Mouse (Mus musculus): ENCODE data around the gene Spata33. TPM values are rescaled to one million over a fixed set of nuclear protein-coding genes. Genes with fewer than 3 reads are reported as not detected.
"Not testable (repeated sequence)": the region's sequence is repeated elsewhere in the genome, so short reads cannot be mapped to it uniquely, and the experiment has no call there.

The Spata33 gene
- total and polyA plus RNA-seq, 3 experiments = 1.2 to 1.4 TPM; not detected in 1

GRCm38 (mm10) chr8:123197016-123197415 lies 15.6 kb upstream of the Spata33 start:
- H3K27ac ChIP-seq (ENCODE audit: control insufficient read depth, low read depth, low read length); H3K36me3 ChIP-seq (ENCODE audit: control insufficient read depth in 1 of 2, insufficient read depth in 2 of 2, low read length in 2 of 2); H3K79me2 ChIP-seq (ENCODE audit: control insufficient read depth, insufficient read depth, low read length, poor library complexity); H3K4me1 ChIP-seq (ENCODE audit: control insufficient read depth in 1 of 2, insufficient read depth in 2 of 2, low read length in 2 of 2); H3K27me3 ChIP-seq (ENCODE audit: control insufficient read depth in 1 of 2, insufficient read depth in 2 of 2, low read length in 2 of 2); H3K9ac ChIP-seq (ENCODE audit: control insufficient read depth, low read depth, low read length, poor library complexity, severe bottlenecking); H3K9me3 ChIP-seq (replicated peaks; ENCODE audit: insufficient read depth, low read length): not testable (repeated sequence)
- peak; percentile 39; the same call in 1 of the 2 replicates for TF ChIP-seq GATA1 (IDR thresholded peaks at IDR 0.05; ENCODE audit: low read depth, low read length)
- H3K4me3 ChIP-seq (ENCODE audit: control insufficient read depth in 1 of 2, insufficient read depth in 1 of 2, low read depth in 2 of 2, low read length in 2 of 2) = peak overlapping the region in 1 of 2 experiments; percentile 66; a peak in 2 of 4 replicates
- peak; percentile 79 for DNase-seq (ENCODE audit: low read depth, low spot score)

DNA sequence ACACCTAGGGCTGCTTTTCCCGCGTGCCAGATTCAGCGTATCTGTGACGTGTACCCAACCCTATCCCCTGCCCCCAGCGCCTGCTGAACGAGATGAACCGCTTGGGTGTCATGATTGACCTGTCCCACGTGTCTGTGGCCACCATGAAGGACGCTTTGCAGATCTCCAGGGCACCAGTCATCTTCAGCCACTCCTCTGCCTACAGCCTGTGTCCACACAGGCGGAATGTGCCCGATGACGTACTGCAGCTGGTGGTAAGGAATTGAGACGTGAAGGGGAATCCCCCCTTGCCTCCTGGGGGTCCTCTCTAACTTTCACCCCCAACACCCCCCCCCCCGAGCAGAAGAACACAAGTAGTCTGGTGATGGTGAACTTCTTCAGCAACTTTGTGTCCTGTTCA lies 12.8 kb upstream of the Spata33 start:
- Histone ChIP-seq H3K79me2 (ENCODE audit: control insufficient read depth, insufficient read depth, low read length, poor library complexity) (no peaks in the 10 kb centered on the region), H3K9me3 (replicated peaks; ENCODE audit: insufficient read depth, low read length) (no peaks in the 10 kb centered on the region), H3K27me3 (ENCODE audit: control insufficient read depth in 1 of 2, insufficient read depth in 2 of 2, low read length in 2 of 2) (no peaks in the 10 kb centered on the region), H3K4me1 (ENCODE audit: control insufficient read depth in 1 of 2, insufficient read depth in 2 of 2, low read length in 2 of 2) (peaks cover 0 to 3% of the 10 kb centered on the region in 2 experiments; a peak in 2 of 4 replicates), H3K9ac (ENCODE audit: control insufficient read depth, low read depth, low read length, poor library complexity, severe bottlenecking) (no peak overlapping the region), H3K4me3 (ENCODE audit: control insufficient read depth in 1 of 2, insufficient read depth in 1 of 2, low read depth in 2 of 2, low read length in 2 of 2) (no peak overlapping the region), H3K36me3 (ENCODE audit: control insufficient read depth in 1 of 2, insufficient read depth in 2 of 2, low read length in 2 of 2) (no peaks in the 10 kb centered on the region), H3K27ac (ENCODE audit: control insufficient read depth, low read depth, low read length) (no peak overlapping the region)
- TF ChIP-seq MAZ (IDR thresholded peaks at IDR 0.05; ENCODE audit: low read depth, low read length) (no peak), MYC (IDR thresholded peaks at IDR 0.05; ENCODE audit: low read depth, low read length) (no peak), CHD2 (IDR thresholded peaks at IDR 0.05; ENCODE audit: low read length) (no peak), E2F4 (IDR thresholded peaks at IDR 0.05; ENCODE audit: borderline replicate concordance, low read depth, low read length) (no peak), ZKSCAN1 (IDR thresholded peaks at IDR 0.05; ENCODE audit: low read depth, low read length) (no peak), KAT2A (conservative IDR thresholded peaks at IDR 0.05; ENCODE audit: low read depth, low read length) (no peak), EP300 (IDR thresholded peaks at IDR 0.05; ENCODE audit: low read depth in 1 of 2, low read length in 2 of 2) (no peak), TCF12 (IDR thresholded peaks at IDR 0.05; ENCODE audit: low read depth, low read length) (no peak), JUND (IDR thresholded peaks at IDR 0.05; ENCODE audit: low read depth, low read length) (no peak), MXI1 (IDR thresholded peaks at IDR 0.05; ENCODE audit: low read depth, low read length) (no peak), ZC3H11A (IDR thresholded peaks at IDR 0.05; ENCODE audit: low read depth, low read length) (no peak), GATA1 (IDR thresholded peaks at IDR 0.05; ENCODE audit: low read depth, low read length) (no peak), MAFK (IDR thresholded peaks at IDR 0.05; ENCODE audit: borderline replicate concordance, low read depth, low read length) (no peak), POLR2AphosphoS2 (IDR thresholded peaks at IDR 0.05; ENCODE audit: low read length) (no peak), UBTF (IDR thresholded peaks at IDR 0.05; ENCODE audit: borderline replicate concordance, insufficient read depth, low read depth, low read length) (no peak)
- no peak for DNase-seq (ENCODE audit: low read depth, low spot score)

DNA sequence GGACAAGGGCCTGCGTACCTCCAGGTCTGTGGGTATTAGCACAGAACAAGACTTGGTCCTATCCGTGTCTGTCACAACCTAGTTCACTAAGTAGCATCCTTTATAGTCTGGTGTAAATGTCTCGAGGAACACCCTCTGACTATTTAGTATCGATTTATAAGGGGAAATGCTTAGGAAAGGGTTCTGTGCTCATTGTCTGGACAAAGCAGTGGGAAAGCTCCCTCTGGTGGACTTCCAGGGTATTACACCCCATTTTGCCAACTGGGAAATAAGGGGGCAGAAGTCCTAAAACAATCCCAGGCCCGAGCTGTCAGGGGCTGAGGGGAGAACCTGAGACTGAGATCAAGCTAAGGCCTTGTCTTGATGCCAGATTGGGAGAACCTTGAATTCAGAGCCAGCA lies 10.3 kb upstream of the Spata33 start:
- H3K79me2 ChIP-seq (ENCODE audit: control insufficient read depth, insufficient read depth, low read length, poor library complexity) = no peaks in the 10 kb centered on the region
- peaks cover 0 to under 1% of the 10 kb centered on the region in 2 experiments; a peak in 2 of 4 replicates for H3K4me1 ChIP-seq (ENCODE audit: control insufficient read depth in 1 of 2, insufficient read depth in 2 of 2, low read length in 2 of 2)
- no peak overlapping the region for H3K4me3 ChIP-seq (ENCODE audit: control insufficient read depth in 1 of 2, insufficient read depth in 1 of 2, low read depth in 2 of 2, low read length in 2 of 2)
- H3K36me3 ChIP-seq (ENCODE audit: control insufficient read depth in 1 of 2, insufficient read depth in 2 of 2, low read length in 2 of 2) = no peaks in the 10 kb centered on the region
- no peak overlapping the region for H3K27ac ChIP-seq (ENCODE audit: control insufficient read depth, low read depth, low read length)
- no peaks in the 10 kb centered on the region for H3K27me3 ChIP-seq (ENCODE audit: control insufficient read depth in 1 of 2, insufficient read depth in 2 of 2, low read length in 2 of 2)
- DNase-seq (ENCODE audit: low read depth, low spot score) = peak; percentile 78
- no peak overlapping the region for H3K9ac ChIP-seq (ENCODE audit: control insufficient read depth, low read depth, low read length, poor library complexity, severe bottlenecking)
- no peaks in the 10 kb centered on the region for H3K9me3 ChIP-seq (replicated peaks; ENCODE audit: insufficient read depth, low read length)
- 0 out of 2 replicates have a peak, but pooled peaks have one; percentile 2 for TF ChIP-seq BHLHE40 (IDR thresholded peaks at IDR 0.05; ENCODE audit: borderline replicate concordance, low read depth, low read length)
- no peak for TF ChIP-seq MYC (IDR thresholded peaks at IDR 0.05; ENCODE audit: low read depth, low read length)
- peak; percentile 84 for TF ChIP-seq ZC3H11A (IDR thresholded peaks at IDR 0.05; ENCODE audit: low read depth, low read length)
- peak; percentile 89 for TF ChIP-seq RAD21 (IDR thresholded peaks at IDR 0.05; ENCODE audit: low read depth, low read length)
- no peak for TF ChIP-seq NELFE (IDR thresholded peaks at IDR 0.05; ENCODE audit: low read depth, low read length)
- peak; percentile 94 for TF ChIP-seq SMC3 (IDR thresholded peaks at IDR 0.05; ENCODE audit: low read depth, low read length)
- TF ChIP-seq USF1 (IDR thresholded peaks at IDR 0.05; ENCODE audit: low read depth, low read length) = no peak
- peak; percentile 78 to 99 (median 92) for TF ChIP-seq CTCF (IDR thresholded peaks at IDR 0.05 in 2 of 3, conservative IDR thresholded peaks at IDR 0.05 in 1 of 3; ENCODE audit: control insufficient read depth in 1 of 3, insufficient read depth in 1 of 3, low read depth in 2 of 3, low read length in 3 of 3, poor library complexity in 1 of 3, severe bottlenecking in 1 of 3)

Data from MEL (cell line).